Mouse (Mus musculus): Measurements from ENCODE around the gene Asb1.

The Asb1 gene

DNA sequence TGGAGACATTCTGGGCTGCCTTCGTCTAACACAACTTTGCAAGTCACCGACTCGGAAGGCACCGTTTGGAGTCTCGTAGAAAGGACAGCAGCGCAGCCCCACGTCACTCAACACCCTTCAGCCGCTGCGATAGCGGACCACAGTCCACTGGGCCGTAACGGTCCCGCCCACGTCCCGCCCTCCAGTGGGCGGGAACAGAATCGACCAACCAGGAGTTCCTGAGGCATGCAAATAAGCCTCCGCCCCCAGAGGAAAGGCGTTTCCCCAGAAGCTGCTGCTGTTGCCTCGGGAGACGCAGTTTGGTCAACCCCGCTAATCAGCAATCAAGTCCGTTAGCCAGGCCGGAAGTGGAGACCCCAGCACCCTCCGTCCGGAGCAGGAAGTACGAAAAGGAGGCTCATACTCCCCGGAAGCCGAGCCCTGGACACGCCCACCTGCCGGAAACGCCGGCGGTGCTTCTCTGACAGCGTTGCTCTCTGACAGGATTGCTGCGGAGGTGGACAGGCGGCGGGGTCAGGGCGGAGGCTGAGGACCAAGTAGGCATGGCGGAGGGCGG lies at the start of gene Asb1:
TSS of gene Asb1 (plus strand) at position 274 of the 556 bp plus-strand sequence.
- DNase-seq (ENCODE audit: low spot score) = peak; percentile 98

DNA sequence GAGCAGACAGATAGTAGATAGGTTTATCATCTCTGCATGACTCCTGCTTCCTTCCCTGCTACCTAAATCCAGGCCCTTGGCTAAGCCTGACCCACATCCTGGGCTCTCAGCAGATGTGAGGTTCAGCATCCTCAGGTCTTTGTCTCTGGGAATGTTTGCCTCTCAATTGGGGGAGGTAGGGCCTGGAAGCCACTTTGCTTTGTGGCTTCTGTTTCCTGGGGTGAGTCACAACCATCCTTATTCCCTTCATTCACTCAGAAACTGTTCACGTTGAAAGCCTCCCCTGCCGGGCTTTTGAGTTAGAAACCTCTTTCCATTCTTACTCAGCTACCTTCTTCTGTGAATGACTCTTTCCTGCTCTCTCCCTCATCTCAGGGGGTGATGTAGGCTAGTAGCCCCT lies 47.6 kb upstream of the Asb1 start:
- DNase-seq (ENCODE audit: low spot score) = no peak

DNA sequence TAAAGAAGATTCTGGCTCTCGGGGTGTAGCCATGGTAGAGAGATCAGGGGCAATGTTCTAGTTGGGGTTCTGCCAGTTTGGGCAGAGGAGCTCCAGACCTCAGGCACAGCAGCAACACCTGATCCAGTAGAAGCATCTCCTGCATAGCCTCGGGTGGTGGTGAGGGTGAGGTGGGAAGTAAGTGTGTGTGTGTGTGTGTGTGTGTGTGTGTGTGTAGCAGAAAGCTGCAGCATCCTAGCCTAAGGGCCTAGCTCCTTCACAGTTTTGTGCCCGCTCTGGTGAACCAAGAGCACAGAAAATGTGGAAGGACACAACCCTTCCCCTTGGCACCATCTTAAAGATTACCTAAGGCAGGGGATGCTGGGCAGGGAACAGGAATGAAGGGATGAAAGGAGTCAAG lies 46.4 kb upstream of the Asb1 start:
- DNase-seq (ENCODE audit: low spot score) = no peak

DNA sequence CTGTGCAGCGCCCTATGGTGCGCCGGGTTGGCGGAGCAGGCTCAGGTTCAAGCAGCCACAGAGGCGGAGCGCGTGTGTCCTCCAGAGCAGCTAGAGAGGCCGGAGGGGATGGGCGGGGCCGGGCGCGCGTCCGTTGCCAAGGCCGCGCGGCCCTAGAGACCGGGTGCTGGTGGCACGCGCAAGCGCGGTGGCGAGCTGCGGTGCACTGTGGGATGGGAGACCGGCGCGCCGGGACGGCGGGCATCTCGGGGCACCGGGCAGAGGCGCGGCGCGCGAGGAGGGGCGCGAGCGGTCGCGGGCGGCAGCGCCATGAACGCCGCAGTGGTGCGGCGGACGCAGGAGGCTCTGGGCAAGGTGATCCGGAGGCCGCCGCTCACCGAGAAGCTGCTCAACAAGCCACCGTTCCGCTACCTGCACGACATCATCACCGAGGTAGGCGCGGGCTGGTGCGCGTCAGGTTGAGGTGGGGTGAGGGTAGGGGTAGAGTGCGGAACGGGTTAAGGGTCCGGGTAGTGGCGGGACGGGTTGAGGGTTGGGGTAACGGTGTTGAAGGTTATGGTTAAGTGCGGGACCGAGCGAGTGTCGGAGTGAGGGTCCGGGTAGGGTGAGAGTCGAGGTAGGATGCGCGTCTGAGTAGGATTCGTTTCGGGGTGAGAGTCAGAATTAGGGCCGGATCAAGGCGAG lies 45.7 kb upstream of the Asb1 start, which contains the start of gene Traf3ip1:
TSS of gene Traf3ip1 (plus strand) at position 191 of the 684 bp plus-strand sequence.
- peak; percentile 86 for DNase-seq (ENCODE audit: low spot score)

DNA sequence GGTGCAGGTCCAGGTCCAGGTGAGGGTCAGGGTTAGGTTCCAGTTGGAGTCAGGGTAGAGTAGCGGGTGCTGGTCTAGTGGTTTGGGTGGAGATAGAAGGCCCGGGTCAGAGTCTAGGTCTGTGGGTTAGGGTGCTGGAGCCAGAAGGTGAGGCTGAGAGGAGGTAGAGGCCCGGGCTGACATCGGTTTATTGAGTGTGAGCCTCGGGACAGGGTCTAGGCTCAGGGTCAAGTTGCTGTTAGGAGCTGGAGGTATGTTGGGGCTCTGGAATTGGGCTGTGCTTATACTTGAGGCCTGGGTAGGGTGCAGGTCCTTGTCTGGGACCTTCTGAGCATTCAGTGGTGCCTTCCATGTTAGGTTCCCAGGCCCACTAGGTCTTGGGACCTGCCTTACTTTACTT lies 45.0 kb upstream of the Asb1 start:
- DNase-seq (ENCODE audit: low spot score) = no peak

DNA sequence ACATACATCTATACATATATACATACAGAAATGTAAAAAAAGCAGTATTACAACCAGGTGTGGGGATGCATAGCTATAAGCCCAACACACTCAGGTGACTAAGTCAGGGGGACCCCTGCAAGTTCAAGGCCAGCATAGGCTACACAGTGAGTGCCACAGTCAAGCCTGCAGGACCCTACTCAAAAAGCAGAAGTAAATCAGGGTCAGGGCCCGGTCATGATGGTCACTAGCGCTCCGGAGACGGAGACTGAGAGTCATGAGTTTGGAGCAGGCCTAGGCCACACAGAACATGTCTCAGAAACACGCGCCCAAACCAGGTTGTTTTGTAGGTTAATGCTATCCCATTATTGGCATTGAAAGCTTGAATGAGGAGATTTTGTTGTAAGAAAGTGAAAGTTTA lies 41.8 kb upstream of the Asb1 start:
- no peak for DNase-seq (ENCODE audit: low spot score)

DNA sequence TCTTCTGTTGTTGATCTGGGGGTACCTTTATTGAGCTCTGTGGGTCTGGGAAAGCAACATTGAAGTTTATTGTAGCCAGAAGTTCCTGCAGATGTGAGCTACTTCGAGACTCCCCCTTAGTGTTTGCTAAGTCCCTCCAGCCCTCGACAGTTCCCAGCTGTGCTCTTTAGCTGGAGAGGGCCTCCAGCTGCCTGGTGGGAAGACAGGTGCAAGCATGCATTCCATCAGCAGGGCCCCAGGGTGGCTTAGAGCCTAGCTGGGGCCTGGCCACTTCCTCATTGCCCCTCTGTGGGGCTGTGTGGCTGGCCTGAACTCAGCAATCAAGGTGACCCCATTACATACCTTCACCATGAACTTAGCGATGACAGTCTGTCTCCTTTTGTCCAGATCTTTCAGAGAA lies 35.7 kb upstream of the Asb1 start:
- no peak for DNase-seq (ENCODE audit: low spot score)

DNA sequence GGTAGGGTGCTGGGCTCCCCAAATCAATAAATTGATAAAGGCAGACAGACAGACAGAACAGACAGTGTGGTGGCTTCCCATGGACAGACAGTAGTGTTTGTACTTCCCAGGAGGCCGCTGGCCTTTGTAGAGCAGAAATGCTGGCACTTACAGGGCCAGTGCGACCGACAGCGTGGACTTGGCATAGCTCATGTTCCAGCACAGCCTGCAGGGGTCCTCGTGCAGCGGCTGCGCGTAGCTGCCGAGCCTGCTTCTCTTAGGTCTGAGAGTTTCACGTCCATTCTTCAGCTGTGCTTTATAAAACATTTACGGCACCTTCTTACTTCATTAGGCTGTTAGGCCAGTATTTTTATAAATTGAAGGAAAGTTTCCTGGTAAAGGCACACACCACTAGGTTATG lies 25.4 kb upstream of the Asb1 start:
- DNase-seq (ENCODE audit: low spot score) = no peak

DNA sequence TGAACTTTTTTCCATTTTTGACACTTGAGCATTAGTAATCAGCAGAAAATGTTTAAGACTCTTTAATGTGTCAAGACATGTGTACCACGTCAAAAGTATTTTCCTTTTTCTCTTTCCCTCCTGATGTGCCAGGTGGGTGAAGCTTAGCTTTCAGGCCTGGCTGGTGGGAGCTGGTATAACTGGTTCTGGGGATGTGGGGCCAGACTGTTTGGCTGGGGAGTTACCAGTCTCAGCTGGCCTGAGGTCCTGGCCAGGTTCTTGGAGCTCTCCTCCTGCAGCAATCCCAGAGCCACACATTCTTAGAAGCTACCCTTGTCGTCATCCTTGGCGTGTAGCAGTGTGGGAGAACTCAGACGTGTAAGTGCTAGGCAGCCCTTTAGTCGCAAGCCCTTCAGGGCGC lies 24.7 kb upstream of the Asb1 start:
- DNase-seq (ENCODE audit: low spot score) = no peak

DNA sequence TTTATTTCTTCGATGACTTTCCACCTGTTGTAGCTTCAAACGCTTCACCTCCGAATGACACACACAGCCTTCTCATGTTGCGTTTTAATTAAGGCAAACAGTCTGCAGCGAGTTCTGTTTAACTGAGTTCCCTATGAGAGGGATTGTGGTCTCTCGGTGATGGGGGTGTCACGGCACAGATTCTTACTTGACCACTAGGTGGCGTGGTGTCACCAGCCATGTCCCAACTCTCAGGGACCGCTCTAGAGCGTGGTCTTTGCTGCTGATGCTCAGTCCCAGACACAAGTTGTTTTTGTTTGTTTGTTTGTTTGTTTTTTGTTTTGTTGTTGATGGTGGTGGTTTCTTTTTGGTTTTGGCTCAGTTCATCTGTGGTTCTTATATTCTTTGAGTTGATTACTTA lies 16.6 kb upstream of the Asb1 start:
- DNase-seq (ENCODE audit: low spot score) = no peak

DNA sequence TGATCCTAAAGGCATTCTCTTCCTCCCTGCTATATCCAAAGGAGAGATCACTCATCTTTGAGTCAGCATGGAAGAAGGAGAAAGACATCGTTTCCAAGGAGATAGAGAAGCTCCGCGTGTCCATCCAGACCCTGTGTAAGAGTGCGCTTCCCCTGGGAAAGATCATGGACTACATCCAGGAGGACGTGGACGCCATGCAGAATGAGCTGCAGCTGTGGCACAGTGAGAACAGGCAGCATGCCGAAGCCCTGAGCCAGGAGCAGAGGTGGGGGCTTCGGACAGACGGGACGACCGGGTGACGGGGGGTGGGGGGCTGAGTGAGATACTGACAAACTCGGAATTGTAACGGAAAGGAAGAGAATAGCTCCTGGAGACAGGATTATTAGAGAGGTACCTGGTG lies 14.5 kb upstream of the Asb1 start:
- no peak for DNase-seq (ENCODE audit: low spot score)

DNA sequence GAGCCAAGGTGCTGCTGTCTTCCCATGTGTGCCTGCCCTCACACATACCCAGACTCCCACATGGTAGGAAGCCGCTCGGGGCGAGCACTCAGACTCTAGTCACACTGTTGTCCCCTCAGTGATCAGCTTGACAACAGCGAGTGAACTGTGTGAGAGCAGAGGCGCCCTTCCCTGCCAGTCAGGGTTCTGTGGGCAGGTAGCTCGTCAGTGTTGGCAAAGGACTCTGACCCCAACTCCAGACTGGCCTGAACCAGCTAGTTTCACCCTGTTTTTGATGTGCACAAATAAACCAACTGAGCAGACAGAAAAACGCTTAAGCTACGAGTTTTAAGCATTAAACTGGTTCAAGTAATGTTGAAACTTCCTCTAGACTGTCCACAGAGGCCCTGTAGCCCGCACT lies 10.2 kb upstream of the Asb1 start:
- DNase-seq (ENCODE audit: low spot score) = no peak

DNA sequence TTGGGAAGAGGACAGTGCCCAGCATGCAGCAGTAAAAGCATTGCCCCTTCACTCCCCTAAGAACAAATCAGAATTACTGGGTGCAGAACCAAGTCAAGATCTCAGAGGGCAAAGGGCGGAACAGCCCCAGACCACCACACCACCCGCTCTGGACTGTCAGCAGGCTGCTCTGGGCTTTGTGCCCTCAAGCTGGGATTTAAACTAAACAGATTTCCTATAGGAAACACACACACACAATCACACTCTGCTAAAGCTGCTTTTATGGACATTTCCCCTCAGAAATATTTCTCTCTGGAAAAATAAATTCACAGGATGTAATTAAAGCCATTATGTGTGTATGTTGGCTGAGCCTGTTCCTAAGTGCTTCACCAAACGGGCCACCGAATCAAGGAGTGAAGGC lies 8.1 kb upstream of the Asb1 start:
- no peak for DNase-seq (ENCODE audit: low spot score)

DNA sequence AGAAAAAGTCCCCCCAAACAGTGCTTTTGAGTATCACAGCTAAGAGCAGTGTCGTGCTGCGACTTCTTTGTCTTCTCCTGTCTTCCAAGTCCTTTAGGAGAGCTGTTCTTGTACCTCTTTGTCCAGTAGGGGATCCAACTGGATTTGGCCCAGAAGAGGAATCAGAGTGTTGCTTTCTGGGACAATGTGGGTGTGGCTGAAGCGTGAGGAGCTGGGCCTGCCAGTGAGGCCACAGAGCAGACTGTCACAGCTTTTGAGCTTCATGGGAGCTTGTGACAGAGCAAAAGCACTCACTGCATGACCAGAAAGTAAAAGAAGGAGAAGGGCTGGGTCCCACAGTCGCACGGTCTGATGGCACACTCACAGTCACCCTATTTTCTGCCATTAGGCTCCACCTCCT lies 7.5 kb upstream of the Asb1 start:
- DNase-seq (ENCODE audit: low spot score) = no peak

DNA sequence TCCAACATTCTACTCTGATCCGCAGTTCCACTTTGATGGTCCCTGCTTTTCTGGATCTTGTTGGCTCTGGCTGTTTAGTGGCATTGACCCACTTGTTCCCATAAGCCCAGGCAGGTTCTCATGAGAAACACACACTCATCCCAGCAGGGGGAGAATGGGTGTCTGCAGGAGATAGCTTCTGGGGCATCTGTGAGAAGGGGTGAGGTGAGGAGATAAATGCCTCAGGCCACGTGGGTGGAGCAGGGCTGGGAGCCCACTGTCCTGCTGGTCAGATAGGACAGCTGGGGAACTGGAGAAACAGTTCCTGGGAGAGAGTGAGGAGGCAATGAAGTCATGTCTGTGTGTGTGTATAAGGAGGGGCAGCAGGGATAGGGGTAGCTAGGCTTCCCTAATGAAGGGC lies 6.9 kb upstream of the Asb1 start:
- DNase-seq (ENCODE audit: low spot score) = peak; percentile 84

DNA sequence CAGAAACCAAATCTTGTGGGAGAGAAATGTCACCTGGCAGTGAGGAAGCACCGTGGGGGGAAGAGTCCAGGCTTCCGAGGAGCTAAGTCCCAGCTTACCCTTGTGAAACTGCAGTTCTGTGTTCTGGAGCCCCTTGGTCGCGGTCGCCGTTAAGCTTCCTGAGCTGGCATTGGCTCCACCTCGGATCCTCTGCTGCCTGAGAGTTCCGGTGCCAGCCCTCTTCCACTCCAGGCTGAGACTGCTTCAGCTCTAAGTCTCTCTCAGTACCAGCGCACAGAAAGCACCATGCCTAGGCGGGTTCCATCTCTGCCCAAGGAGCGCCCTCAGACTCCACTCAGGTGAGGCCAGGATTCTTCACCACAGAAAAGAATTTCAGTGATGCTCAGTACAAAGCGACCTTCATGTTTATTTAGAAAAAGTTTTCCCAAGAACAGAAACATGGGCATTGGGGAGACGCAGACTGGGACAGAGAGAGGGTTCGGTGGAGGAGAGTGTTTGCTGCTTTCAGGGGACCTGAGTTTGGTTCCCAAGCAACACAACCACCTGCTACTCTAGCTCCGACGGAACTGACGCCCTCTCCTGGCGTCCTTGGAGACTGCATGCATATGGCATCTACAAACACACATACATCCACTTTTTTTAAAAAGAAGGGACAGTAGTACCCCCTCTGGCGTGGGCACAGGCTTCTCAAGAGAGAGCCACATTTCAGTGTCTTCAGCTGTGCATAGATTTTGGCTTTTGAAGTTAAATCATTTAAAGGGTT lies 6.2 kb upstream of the Asb1 start:
- peak; percentile 67 for DNase-seq (ENCODE audit: low spot score)

DNA sequence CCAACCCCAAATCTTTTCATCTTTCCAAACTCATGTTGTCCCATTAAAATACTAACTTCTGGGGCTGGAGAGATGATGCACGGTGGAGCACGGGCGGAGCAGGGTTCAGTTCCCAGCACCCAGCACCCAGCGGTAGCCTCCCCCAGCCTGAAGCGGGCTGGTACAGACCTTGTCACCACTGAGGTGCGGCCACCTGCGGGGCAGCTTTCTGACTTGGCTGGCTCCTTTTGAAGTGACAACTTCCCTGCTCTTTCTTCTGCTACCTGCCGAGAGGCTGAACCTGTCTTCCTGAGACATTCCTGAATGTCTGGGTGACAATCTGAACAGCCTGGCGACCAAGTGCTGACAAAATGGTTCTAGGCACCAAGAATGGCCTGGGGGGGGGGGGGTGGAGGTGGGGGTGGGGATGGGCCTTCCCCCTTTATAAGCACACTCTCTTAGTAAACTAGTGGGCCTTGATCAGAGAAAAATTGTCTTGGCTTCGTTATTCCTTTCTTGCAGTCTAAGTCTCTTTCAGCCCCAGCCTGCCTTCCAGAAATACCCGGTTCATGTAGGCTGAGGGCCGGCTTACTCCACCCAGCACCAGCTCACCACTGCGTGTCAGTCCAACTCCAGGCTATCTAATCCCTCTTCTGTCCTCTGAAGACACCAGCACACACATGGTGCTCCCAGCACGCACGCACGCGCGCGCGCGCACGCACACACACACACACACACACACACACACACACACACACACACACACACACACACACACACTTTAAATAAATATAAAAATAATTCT lies 2.4 kb upstream of the Asb1 start:
- DNase-seq (ENCODE audit: low spot score) = no peak

DNA sequence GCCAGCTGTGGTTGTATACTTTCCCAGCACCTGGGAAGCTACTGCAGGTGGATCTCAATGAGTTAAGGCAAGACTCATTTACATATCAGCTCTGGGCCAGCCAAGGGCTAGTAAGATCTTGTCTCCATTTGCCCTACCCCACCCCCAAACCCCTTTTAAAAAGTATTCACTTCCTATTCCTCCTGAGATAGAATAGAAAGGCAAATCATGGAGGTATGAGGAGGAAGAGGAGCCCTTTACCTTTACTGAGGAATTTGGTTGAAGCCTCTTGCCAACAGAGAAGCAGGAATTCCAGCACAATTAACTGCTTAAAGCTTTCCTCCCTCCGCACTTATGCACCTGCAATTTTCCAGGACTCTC lies 1.8 kb upstream of the Asb1 start:
- DNase-seq (ENCODE audit: low spot score) = no peak

DNA sequence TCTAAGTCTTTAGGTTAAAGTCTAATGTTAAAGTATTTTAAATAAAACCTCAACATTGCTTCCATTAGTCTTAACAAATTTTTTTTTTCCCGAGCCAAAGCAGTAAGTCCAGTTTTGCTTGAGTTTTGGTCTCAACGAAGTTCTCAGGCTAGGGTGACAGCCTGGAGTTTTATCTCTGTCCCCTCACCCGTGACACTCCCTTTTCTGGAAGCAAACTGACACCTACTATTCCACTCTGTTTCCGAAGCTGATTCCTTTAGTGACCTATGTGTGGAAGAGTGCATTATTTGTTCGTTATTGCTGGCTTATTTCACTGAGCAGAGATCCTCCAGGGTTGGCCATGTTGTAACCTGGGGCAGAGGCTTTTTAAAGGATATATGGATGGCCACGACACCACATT lies 1.1 kb upstream of the Asb1 start:
- peak; percentile 67 for DNase-seq (ENCODE audit: low spot score)

DNA sequence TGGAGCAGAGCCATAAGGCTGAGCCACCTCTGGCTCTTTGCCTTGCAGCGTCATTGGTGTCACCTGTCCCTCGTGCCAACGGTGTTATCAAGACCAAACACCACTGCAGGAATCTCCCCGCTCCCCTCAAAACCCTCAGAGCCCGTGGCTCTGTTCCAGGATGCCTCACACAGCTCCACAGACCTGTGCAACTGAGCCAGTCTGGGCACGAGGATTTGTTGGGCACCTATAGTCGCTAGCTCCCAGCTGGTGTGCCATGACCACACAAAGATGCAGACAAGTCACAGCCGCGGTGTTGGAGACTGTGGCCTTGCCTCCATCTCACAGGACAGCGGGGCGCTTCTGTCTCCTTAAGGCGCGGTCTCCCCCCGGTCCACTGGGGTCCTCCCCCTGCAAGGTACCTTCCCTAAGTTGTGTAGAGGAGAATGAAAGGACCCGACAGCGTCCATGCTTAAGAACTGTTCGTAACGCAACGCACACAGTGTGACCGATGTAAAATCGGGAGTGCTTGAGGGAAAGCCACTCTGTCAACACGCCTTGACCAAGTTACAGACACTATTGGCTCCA lies 557 bp upstream of the Asb1 start:
- peak; percentile 67 for DNase-seq (ENCODE audit: low spot score)

DNA sequence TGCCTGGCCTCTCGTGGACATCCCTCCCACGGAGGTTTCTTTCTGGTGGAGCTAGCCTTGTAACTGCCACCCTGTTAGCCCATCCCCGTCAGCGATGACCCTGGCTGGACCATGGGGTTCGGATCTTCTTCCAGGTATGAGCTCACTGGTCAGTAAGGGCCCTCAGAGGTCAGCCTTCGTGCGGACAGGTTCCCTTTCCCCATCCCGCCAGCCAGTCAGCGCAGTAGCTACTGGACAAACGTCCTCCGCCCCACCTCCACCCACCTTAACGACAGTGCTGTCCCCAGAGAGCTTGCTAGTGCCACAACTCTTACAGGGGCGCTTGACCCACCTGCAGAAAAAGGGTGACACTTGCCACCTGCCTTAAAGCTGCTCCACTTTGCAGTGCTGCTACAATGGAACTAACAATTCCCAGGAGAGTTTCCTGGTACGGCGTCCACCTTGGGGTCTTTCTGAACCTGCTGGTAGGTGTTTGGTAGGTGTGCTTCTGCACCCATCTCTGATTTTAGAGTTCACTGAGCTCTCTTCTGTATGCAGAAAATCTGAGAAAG lies 773 bp downstream of the Asb1 start:
- DNase-seq (ENCODE audit: low spot score) = no peak

DNA sequence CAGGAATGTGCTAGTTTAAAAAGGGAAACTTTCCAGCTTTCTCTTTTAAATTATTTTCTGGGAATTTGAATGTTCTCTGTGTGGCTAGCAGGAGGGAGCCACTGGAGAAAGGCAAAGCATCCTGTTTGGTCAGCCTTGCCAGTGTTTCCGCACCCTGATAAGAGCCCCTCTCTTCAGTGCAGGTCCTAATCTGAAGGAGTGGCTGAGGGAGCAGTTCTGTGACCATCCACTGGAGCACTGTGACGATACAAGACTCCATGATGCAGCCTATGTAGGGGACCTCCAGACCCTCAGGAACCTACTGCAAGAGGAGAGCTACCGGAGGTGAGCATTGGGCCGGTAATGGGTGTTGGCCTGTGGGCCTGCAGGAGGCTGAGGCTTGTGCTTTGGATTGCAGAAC lies 3.6 kb downstream of the Asb1 start:
- no peak for DNase-seq (ENCODE audit: low spot score)

All from c-Kit-positive CD71-positive TER-119-positive erythroid progenitor cells, embryonic 14.5 days (primary cell).